Mouse (Mus musculus) limb, embryonic 12.5 days (tissue): Measurements from ENCODE around the gene Csad. TPM values are rescaled to one million over a fixed set of nuclear protein-coding genes. Genes with fewer than 3 reads are reported as not detected.
"Not testable (repeated sequence)": the region's sequence is repeated elsewhere in the genome, so short reads cannot be mapped to it uniquely, and the experiment has no call there.

Experiments used
- ATAC-seq: fragments of 200-750 bp; cut with Nextera tagmentation; 2 replicates; pipeline ENCODE4 v1.8.0; 2017; ENCODE audit warnings: low read depth, moderate TSS enrichment; ENCODE audit not compliant: insufficient number of reproducible peaks, insufficient read depth, low FRiP score, low TSS enrichment
- H3K27ac ChIP-seq: fragments of 300-500 bp; sonication (generic); 2 replicates; pipeline ENCODE4 v1.5.1; 2016; ENCODE audit warnings: mild to moderate bottlenecking, moderate library complexity
- H3K27me3 ChIP-seq: fragments of 300-500 bp; sonication (generic); 2 replicates; pipeline ENCODE4 v1.6.1; 2016; ENCODE audit warnings: mild to moderate bottlenecking, moderate library complexity
- H3K36me3 ChIP-seq: fragments of 300-500 bp; sonication (generic); 2 replicates; pipeline ENCODE4 v1.6.1; 2016; ENCODE audit warnings: mild to moderate bottlenecking, moderate library complexity
- H3K4me1 ChIP-seq: fragments of 300-500 bp; sonication (generic); replicated peaks from 2 replicates; pipeline ENCODE4 v1.6.1; 2016
- H3K4me2 ChIP-seq: fragments of 300-500 bp; sonication (generic); 2 replicates; pipeline ENCODE4 v1.6.1; 2016; ENCODE audit warnings: mild to moderate bottlenecking, moderate library complexity
- H3K4me3 ChIP-seq: fragments of 300-500 bp; sonication (generic); replicated peaks from 2 replicates; pipeline ENCODE4 v1.5.1; 2016; ENCODE audit warnings: mild to moderate bottlenecking
- H3K9ac ChIP-seq: fragments of 300-500 bp; sonication (generic); replicated peaks from 2 replicates; pipeline ENCODE4 v1.6.1; 2016; ENCODE audit warnings: mild to moderate bottlenecking, moderate library complexity
- H3K9me3 ChIP-seq: fragments of 300-500 bp; sonication (generic); 2 replicates; pipeline ENCODE4 v1.6.1; 2016; ENCODE audit warnings: mild to moderate bottlenecking, moderate library complexity
- whole genome bisulfite sequencing: fragments of 180-500 bp; shearing (Covaris S2); methylation state at CpG from one replicate; pipeline ENCODE4 v1.1.7; 2016; 5-methylcytosine and 5-hydroxymethylcytosine counted together
- polyA plus RNA-seq: library from polyadenylated mRNA; unstranded; fragments of >200 nt; fragmentation: Nextera tagmentation; extraction: Ambion mirVana; gene quantifications from 2 replicates; pipeline ENCODE4 v1.2.1, GENCODE M21; 2016

Gene Csad
- polyA plus RNA-seq, 1 experiment from 2014 or later = 72.9 TPM

DNA sequence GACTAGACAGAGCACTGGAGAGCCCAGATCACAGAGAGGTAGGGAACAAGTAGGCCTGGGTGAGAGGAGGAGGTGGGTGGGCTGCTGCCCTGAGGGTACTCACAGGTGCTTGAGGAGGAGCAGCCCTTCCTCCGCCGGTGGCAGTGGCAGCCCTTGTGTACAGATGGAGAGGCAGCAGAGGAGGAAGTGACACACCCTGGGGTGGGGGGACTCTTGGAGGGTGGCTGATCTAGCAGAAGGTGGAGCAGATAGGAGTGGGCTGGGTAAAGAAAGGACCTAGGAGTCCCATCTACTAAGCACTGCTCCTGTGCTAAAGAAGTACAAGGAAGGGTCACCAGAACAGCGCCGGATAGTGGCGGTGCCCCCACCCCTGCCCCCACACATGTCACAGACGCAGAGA, 27.2 kb upstream of the Csad start, which contains the start of gene Itgb7:
Itgb7 (minus strand) TSS at position 197 of the 400 bp plus-strand sequence.
- Histone ChIP-seq H3K9ac (no peak within 1 kb of the TSS), H3K4me1 (peaks cover 22% of the 10 kb centered on the region), H3K36me3 (peaks cover 35% of the 10 kb centered on the region), H3K4me2 (no peak within 1 kb of the TSS), H3K4me3 (no peak within 1 kb of the TSS), H3K27me3 (no peaks in the 10 kb centered on the region), H3K9me3 (no peaks in the 10 kb centered on the region), H3K27ac (peak within 1 kb of the TSS; percentile 29; the same call in 1 of the 2 replicates)
- 42% methylated on average over 6 of the region's 6 CpGs for WGBS
- no peak for ATAC-seq

DNA sequence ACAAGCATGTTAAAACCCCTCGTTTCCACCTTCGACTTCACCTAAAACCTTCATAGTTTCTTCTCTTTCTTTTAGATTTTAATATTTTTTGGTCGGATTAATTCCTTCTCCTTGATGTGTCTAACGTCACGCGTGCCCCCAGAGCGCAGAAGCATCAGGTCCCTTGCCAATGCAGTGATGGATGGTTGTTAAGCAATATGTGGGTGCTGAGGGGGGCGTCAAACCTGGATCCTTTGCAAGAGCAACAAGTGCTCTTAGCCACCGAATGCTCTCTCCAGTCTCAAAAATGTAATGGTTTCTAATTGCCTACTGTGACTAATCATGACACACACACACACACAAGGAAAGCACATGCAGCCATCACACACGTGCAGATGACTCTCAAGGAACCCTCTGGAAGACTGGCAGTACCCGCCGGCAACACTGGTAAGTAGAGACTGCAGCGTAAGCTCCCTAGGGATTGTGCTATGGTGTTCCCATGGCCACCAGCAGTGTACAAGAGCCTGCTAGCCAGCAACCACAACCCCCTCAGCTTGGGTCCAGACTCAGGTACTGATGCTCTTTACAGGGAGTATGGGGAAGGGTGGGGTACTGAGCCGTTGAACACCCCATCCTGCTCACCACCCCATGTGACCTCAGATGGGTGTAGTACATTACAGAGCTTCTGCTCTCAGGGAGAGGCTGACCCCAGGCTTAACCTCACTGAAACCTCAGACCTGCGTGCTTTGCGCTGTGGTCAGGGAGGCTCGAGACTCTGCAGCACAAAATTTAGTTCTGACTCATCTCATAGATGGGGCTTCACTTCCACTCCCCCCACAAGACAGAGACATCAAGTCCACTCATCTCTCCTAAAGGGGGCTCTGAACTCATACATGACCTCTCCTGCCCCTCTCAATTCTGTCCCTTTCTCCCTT, 26.1 kb upstream of the Csad start:
- no peak for ATAC-seq
- no peak overlapping the region for H3K27ac ChIP-seq
- H3K4me3 ChIP-seq = no peak overlapping the region
- no peaks in the 10 kb centered on the region for H3K9me3 ChIP-seq
- WGBS = 79% methylated on average over 17 of the region's 17 CpGs
- H3K36me3 ChIP-seq = peaks cover 24% of the 10 kb centered on the region
- no peak overlapping the region for H3K9ac ChIP-seq
- H3K4me2 ChIP-seq = no peak overlapping the region
- H3K4me1 ChIP-seq = peaks cover 15% of the 10 kb centered on the region
- H3K27me3 ChIP-seq = no peaks in the 10 kb centered on the region

DNA sequence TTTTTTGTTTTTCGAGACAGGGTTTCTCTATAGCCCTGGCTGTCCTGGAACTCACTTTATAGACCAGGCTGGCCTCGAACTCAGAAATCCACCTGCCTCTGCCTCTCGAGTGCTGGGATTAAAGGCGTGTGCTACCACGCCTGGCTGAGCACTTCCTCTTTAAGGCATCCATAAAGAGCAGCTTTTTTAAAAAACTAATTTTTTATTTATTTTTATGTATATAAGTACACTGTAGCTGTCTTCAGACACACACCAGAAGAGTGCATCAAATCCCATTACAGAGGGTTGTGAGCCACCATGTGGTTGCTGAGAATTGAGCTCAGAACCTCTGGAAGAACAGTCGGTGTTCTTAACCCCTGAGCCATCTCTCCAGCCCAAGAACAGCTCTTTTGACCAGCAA, 21.1 kb upstream of the Csad start:
- 75% methylated on average over 6 of the region's 6 CpGs for WGBS
- not testable (repeated sequence) for ATAC-seq, H3K4me3 ChIP-seq, H3K4me2 ChIP-seq, H3K27ac ChIP-seq, H3K36me3 ChIP-seq, H3K9ac ChIP-seq, H3K4me1 ChIP-seq, H3K9me3 ChIP-seq
- H3K27me3 ChIP-seq = peaks cover 28% of the 10 kb centered on the region

DNA sequence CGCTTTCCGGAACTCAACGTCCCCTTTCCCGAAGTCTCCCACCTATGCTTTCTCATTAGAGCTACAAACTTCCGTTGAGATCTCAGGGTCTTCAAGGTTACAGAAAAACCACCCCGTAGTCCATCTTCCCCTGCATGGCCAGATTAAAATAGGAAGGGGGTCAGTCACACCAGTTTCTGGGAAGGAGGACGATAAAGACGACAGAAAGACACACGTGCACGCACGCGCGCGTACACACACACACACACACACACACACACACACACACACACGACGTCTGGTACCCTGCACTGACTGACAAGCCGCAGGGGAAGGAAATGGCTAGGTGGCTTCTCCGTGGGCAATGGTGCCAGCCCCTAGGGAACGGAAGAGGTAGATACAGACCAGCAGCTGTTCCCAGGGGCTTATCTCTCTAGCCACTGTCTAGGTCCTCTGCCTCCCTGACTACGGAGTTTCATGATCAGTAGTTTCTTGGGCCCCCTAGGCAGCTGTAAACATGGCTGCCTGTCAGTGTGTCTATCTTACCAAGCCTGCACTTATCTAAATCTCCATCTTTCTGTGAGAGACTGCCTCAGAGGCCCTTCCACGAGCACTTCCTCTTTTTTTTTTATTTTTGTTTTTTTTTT, 20.6 kb upstream of the Csad start:
- ATAC-seq = peak; percentile 4; the same call in 1 of the 2 replicates
- Histone ChIP-seq H3K4me3 (peak overlapping the region; percentile 45), H3K36me3 (no peaks in the 10 kb centered on the region), H3K4me1 (peaks cover 8% of the 10 kb centered on the region), H3K9ac (peak overlapping the region; percentile 57; the same call in 1 of the 2 replicates), H3K27me3 (peaks cover 28% of the 10 kb centered on the region), H3K27ac (no peak overlapping the region), H3K4me2 (peak overlapping the region; percentile 84), H3K9me3 (no peaks in the 10 kb centered on the region)
- WGBS = 16% methylated on average over 21 of the region's 21 CpGs

DNA sequence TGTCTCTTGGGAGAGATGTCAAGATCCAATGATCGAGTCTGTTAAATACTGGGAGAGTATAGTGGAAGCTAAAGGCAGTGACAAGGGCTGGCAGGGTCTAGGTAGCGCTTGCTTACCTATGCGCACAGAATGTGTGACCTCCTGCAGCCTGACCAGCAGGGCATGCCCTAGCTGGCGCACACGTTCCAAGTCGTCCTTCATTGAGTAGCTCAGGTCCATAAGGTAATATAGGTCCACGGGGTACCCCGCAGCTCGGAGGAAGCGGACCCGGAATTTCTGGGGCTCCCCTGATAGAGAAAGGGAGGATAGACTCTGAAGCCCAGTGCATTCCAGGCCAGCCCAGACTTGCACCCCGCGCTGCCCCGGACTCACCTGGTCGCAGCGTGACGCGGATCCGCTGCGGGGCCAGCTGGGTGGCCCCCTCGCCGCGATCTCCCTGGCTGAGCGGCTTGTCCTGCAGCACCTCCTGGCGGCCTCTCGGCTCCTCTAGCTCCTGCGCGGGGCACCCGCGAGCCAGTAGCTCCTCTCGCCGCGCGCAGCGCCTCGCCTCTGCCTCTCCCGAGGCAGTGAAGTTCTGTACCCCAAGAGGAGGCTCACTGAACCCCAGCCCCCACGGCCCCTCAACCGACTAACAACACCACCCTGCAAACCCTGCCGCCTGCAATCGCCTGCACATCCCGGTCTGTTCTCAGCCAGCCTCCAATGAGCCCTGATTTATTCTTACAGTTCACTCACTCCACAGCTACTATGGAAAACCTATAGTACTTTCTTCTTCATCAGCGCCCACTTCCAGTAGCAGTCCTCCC, 19.9 kb upstream of the Csad start:
- peak overlapping the region; percentile 57 for H3K9ac ChIP-seq
- H3K4me3 ChIP-seq = peak overlapping the region; percentile 45
- ATAC-seq = peak; percentile 84
- H3K27ac ChIP-seq = no peak overlapping the region
- peak overlapping the region; percentile 84 for H3K4me2 ChIP-seq
- H3K4me1 ChIP-seq = peaks cover 8% of the 10 kb centered on the region
- H3K9me3 ChIP-seq = no peaks in the 10 kb centered on the region
- 2% methylated on average over 43 of the region's 43 CpGs for WGBS
- no peaks in the 10 kb centered on the region for H3K36me3 ChIP-seq
- peaks cover 28% of the 10 kb centered on the region for H3K27me3 ChIP-seq

DNA sequence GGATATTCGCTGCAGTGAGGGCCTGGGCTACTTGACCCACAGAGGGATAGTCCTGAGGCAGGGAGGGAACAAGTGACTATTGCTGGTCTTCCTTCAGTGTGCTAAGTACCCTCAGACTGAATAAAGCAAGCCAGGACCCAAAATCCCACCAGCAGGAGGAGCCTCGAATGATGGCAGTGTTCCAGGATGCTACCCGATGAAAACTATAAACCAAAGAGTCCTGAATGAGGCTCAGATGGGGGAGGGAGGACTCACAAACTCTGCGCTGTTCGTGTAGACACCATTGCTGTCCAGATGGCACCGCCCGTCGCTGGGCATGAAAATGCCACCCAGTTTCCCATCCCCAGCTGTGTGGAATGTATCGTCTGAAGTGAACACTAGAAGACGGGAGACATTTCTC, 17.9 kb upstream of the Csad start:
- no peak for ATAC-seq
- no peak overlapping the region; the same call in 1 of the 2 replicates for H3K9ac ChIP-seq
- H3K36me3 ChIP-seq = peaks cover 5% of the 10 kb centered on the region; the same call in 1 of the 2 replicates
- 61% methylated on average over 10 of the region's 10 CpGs for WGBS
- peaks cover 28% of the 10 kb centered on the region for H3K27me3 ChIP-seq
- H3K9me3 ChIP-seq = no peaks in the 10 kb centered on the region
- no peak overlapping the region for H3K27ac ChIP-seq
- no peak overlapping the region for H3K4me2 ChIP-seq
- peaks cover 8% of the 10 kb centered on the region for H3K4me1 ChIP-seq
- no peak overlapping the region for H3K4me3 ChIP-seq

DNA sequence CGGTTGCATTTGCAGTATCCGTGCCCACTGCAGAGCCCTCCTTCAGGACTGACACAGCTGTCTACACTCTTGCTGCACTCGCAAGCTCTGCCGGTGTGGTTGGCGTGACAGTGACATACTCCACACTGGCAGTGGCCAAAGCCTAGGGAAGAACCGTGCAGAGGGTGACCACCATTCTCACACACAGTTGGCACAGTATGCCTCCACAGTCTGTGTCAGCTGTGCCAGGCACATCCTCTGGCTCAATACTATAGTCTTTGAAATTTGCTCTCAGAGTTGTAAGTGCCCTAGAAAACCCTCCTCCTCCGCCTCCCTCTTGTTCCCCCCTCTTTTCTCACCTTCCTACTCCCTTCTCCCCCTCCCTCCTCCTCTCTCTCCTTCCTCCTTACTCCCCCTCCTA, 12.8 kb upstream of the Csad start:
- Histone ChIP-seq H3K9me3 (no peaks in the 10 kb centered on the region), H3K36me3 (peaks cover 55% of the 10 kb centered on the region), H3K27me3 (peaks cover 5% of the 10 kb centered on the region; the same call in 1 of the 2 replicates), H3K27ac (peak overlapping the region; percentile 29; the same call in 1 of the 2 replicates), H3K4me3 (no peak overlapping the region), H3K4me1 (peaks cover 2% of the 10 kb centered on the region; the same call in 1 of the 2 replicates), H3K9ac (no peak overlapping the region), H3K4me2 (no peak overlapping the region)
- 85% methylated on average over 7 of the region's 7 CpGs for WGBS
- ATAC-seq = no peak

DNA sequence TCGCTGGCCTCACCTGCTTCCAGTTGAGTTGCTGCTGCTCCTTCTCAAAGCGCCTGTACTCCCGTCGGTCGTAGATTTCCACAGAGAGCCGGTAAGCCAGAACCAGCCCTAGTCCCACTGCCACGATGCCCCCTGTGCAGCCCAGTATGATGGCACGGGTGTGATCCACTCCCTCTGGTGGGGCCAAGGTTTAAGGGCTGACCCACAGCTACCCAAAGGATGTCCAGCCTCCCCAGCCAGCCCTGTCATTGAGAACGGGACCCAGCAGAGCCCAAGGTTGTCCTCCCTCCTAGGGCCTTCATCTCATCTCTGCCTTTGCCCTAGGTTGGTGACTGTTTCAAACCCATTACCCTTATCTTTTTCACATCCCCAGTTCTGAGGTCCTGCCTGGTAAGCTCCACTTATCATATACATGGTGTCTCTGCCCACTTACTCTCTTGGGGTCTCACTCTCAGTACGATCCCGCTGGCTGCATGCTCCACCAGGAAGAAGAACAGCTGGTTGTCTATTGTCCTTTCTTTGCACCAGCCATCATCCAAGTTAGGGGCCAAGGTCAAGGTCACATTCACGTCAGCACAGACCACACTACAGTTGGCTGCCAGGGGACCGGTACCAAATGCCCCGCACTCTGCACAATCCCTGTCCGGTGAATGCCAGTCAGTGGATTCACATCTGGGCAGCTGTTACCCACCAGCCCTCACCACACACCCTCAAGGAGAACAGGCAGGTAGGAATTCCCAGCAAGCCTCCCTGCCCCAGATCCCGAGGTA, 12.1 kb upstream of the Csad start:
- H3K4me1 ChIP-seq = peaks cover 2% of the 10 kb centered on the region; the same call in 1 of the 2 replicates
- H3K27ac ChIP-seq = 0 out of 2 replicates have a peak overlapping the region, but pooled peaks have one; percentile 29
- no peaks in the 10 kb centered on the region for H3K27me3 ChIP-seq
- peaks cover 61% of the 10 kb centered on the region for H3K36me3 ChIP-seq
- no peak overlapping the region for H3K4me3 ChIP-seq
- no peak overlapping the region for H3K4me2 ChIP-seq
- WGBS = 87% methylated on average over 16 of the region's 16 CpGs
- ATAC-seq = no peak
- H3K9me3 ChIP-seq = no peaks in the 10 kb centered on the region
- no peak overlapping the region for H3K9ac ChIP-seq

DNA sequence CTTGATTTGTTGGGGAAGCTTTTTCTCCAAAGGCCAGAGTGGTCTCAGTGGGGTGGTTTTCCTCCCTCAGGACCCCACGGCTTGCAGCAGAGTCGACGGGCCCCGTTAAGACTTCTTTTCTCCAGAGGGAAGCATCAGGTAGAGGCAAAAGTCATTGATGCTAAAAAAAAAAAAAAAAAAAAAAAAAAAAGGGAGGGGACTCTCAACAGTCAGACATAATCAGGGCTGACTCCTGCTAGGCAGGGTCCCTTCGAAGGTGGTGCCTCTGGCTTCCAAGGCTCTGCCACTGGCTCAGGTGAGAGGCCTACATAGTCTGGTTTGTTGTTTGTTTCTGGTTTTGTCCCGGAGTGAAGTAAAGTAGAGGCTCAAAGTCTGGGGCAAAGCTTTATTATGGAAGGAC, 11.1 kb upstream of the Csad start:
- Histone ChIP-seq H3K27me3 (no peaks in the 10 kb centered on the region), H3K36me3 (peaks cover 70% of the 10 kb centered on the region), H3K4me3 (no peak overlapping the region), H3K27ac (no peak overlapping the region), H3K9me3 (no peaks in the 10 kb centered on the region), H3K4me2 (no peak overlapping the region), H3K9ac (no peak overlapping the region), H3K4me1 (peaks cover 2% of the 10 kb centered on the region; the same call in 1 of the 2 replicates)
- WGBS = 80% methylated on average over 6 of the region's 6 CpGs
- no peak for ATAC-seq

DNA sequence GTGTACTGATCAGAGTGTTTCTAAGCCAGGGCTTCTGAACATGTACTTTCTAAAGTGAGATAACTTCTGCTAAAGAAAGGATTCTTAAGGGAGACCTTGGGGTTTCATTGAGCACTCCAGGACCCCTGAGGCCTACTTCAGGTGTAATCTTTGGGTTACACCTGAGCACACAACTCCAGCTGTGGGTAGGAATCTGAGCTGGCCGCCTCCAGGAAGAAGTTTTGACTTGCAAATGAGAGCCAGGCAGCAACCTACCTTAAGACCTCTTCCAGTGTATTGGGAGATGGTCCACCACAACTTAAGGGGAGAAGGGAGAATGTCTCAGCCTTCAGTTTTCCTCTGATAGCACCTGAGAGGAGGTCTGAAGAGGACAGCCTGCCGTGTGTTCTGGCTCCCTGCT, 9.6 kb upstream of the Csad start:
- ATAC-seq = no peak
- WGBS = 39% methylated on average over 2 of the region's 2 CpGs
- no peaks in the 10 kb centered on the region for H3K27me3 ChIP-seq
- H3K27ac ChIP-seq = no peak overlapping the region
- H3K9me3 ChIP-seq = no peaks in the 10 kb centered on the region
- peaks cover 2% of the 10 kb centered on the region; the same call in 1 of the 2 replicates for H3K4me1 ChIP-seq
- no peak overlapping the region for H3K4me3 ChIP-seq
- H3K9ac ChIP-seq = no peak overlapping the region
- no peak overlapping the region for H3K4me2 ChIP-seq
- peaks cover 85% of the 10 kb centered on the region for H3K36me3 ChIP-seq
